Mouse (Mus musculus) liver, postnatal 0 days (tissue): ENCODE measurements at regions not wholly inside any gene's neighbourhood (a gene's known extent, or its start where the extent isn't known, plus 50 kb on each side); places are given as distances from the start of the nearest gene placed in this dataset.

Source experiments
- CTCF ChIP-seq: sonication (generic); IDR thresholded peaks from 2 replicates; pipeline ENCODE4 v1.5.1; 2016; ENCODE audit warnings: antibody characterized with exemption, low read depth
- EP300 ChIP-seq: IDR thresholded peaks from 2 replicates; pipeline ENCODE4 v1.6.1; 2016; ENCODE audit warnings: antibody characterized with exemption, low read depth, mild to moderate bottlenecking

DNA sequence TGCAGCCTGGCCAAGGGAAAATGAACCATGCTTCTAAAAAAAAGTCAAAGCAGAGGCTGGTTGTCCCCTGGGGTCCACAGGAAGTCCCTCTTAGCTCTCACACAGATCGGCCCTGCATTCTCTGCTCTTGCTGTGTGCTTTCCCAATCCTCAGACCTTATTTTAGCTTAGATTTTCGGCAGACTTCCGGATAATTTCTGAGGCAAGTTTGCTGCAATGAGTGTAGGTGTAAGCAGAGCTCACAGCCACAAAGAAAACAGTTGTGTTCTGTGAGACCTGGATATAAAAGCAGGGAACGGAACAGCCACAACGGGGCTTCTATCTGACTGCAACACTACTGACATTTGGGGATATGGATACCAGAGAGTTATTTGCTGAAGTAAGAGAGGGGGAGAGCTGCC is 271.9 kb downstream of the Xpnpep1 start:
- TF ChIP-seq EP300 (no peak), CTCF (no peak)
